Mouse (Mus musculus) ES-Bruce4 (cell line): ENCODE data around the gene Phlda2.
A peak's percentile ranks its signal among the peaks of the same experiment; 100 is the strongest.

Source experiments
- CTCF ChIP-seq: IDR thresholded peaks from one replicate; pipeline ENCODE4 v1.8.1; 2011; ENCODE audit warnings: low read depth, low read length
- EP300 ChIP-seq: IDR thresholded peaks from 2 replicates; pipeline ENCODE4 v1.6.1; 2011; ENCODE audit warnings: low read depth, low read length; ENCODE audit not compliant: insufficient read depth
- POLR2A ChIP-seq: IDR thresholded peaks from one replicate; pipeline ENCODE4 v1.8.1; 2011; ENCODE audit warnings: low read length; ENCODE audit not compliant: insufficient read depth

DNA sequence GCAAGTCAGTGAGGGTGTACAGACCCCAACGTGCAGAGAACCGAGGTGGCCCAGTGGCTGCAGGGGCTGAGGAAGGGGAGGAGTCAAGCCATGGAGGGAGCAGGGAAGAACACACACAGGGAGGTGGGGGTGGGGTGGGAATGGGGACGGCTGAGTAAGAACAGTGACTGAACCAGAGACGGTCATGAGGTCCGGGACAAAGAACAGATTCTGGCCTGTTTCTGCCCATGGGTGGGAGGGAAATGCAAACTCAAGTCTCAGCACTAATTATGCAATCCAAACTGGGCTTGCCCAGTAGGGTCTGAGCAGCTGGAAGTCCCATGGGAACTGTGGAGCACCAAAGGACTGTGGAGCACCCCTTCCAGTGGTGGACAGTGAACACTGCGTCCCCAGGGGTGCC is 20.4 kb downstream of the Phlda2 start:
- TF ChIP-seq CTCF: no peak
- TF ChIP-seq POLR2A: no peak
- TF ChIP-seq EP300: 0 out of 2 replicates have a peak, but pooled peaks have one; percentile 47
